Mouse (Mus musculus) embryonic facial prominence, embryonic 13.5 days (tissue): ENCODE data around the gene Kif1a. TPM values are rescaled to one million over a fixed set of nuclear protein-coding genes. Genes with fewer than 3 reads are reported as not detected.
"Not testable (repeated sequence)": the region's sequence is repeated elsewhere in the genome, so short reads cannot be mapped to it uniquely, and the experiment has no call there.

Source experiments
- ATAC-seq: fragments of 200-750 bp; cut with Nextera tagmentation; 2 replicates; pipeline ENCODE4 v1.8.0; 2017; ENCODE audit warnings: low read depth; ENCODE audit not compliant: insufficient number of reproducible peaks, insufficient read depth, low FRiP score, low TSS enrichment
- H3K27ac ChIP-seq: fragments of 300-500 bp; sonication (generic); 2 replicates; pipeline ENCODE4 v1.5.1; 2015; ENCODE audit warnings: moderate library complexity, mild to moderate bottlenecking, inconsistent platforms
- H3K27me3 ChIP-seq: fragments of 300-500 bp; sonication (generic); 2 replicates; pipeline ENCODE4 v1.6.1; 2015; ENCODE audit warnings: mild to moderate bottlenecking, inconsistent platforms
- H3K36me3 ChIP-seq: fragments of 300-500 bp; sonication (generic); 2 replicates; pipeline ENCODE4 v1.6.1; 2015; ENCODE audit warnings: mild to moderate bottlenecking, inconsistent platforms
- H3K4me1 ChIP-seq: fragments of 300-500 bp; sonication (generic); 2 replicates; pipeline ENCODE4 v1.6.1; 2015; ENCODE audit warnings: inconsistent platforms
- H3K4me2 ChIP-seq: fragments of 300-500 bp; sonication (generic); 2 replicates; pipeline ENCODE4 v1.6.1; 2015; ENCODE audit warnings: moderate library complexity, mild to moderate bottlenecking, inconsistent platforms
- H3K4me3 ChIP-seq: fragments of 300-500 bp; sonication (generic); 2 replicates; pipeline ENCODE4 v1.5.1; 2015; ENCODE audit warnings: mild to moderate bottlenecking, inconsistent platforms
- H3K9ac ChIP-seq: fragments of 300-500 bp; sonication (generic); 2 replicates; pipeline ENCODE4 v1.6.1; 2015; ENCODE audit warnings: mild to moderate bottlenecking, inconsistent platforms
- H3K9me3 ChIP-seq: fragments of 300-500 bp; sonication (generic); 2 replicates; pipeline ENCODE4 v1.6.1; 2016; ENCODE audit warnings: inconsistent platforms
- WGBS: fragments of 180-500 bp; shearing (Covaris S2); methylation state at CpG from one replicate; pipeline ENCODE4 v1.1.7; 2015; ENCODE audit warnings: mixed read lengths; 5-methylcytosine and 5-hydroxymethylcytosine counted together
- polyA plus RNA-seq: library from polyadenylated mRNA; unstranded; fragments of >200 nt; fragmentation: Nextera tagmentation; extraction: Ambion mirVana; gene quantifications from 2 replicates; pipeline ENCODE4 v1.2.1, GENCODE M21; 2015

Kif1a gene
- polyA plus RNA-seq, 1 experiment from 2014 or later, result 24.6 TPM

GRCm38 (mm10) chr1:92981056-92981845 is 120.5 kb downstream of the Kif1a start:
- Histone ChIP-seq H3K4me2 (no peak overlapping the region), H3K27me3 (peaks cover 11% of the 10 kb centered on the region), H3K4me1 (peaks cover 9% of the 10 kb centered on the region; the same call in 1 of the 2 replicates), H3K36me3 (no peaks in the 10 kb centered on the region), H3K27ac (no peak overlapping the region), H3K4me3 (no peak overlapping the region), H3K9me3 (no peaks in the 10 kb centered on the region), H3K9ac (no peak overlapping the region)
- ATAC-seq, result no peak
- 84% methylated on average over 7 of the region's 7 CpGs for WGBS

GRCm38 (mm10) chr1:92979073-92979602 is 122.6 kb downstream of the Kif1a start:
- peaks cover 11% of the 10 kb centered on the region for H3K27me3 ChIP-seq
- no peak overlapping the region for H3K4me3 ChIP-seq
- no peaks in the 10 kb centered on the region for H3K36me3 ChIP-seq
- H3K27ac ChIP-seq, result no peak overlapping the region
- ATAC-seq, result peak; percentile 44; the same call in 1 of the 2 replicates
- peaks cover 9% of the 10 kb centered on the region; the same call in 1 of the 2 replicates for H3K4me1 ChIP-seq
- H3K9ac ChIP-seq, result no peak overlapping the region
- H3K4me2 ChIP-seq, result 0 out of 2 replicates have a peak overlapping the region, but pooled peaks have one; percentile 11
- no peaks in the 10 kb centered on the region for H3K9me3 ChIP-seq
- WGBS, result 26% methylated on average over 11 of the region's 11 CpGs

DNA sequence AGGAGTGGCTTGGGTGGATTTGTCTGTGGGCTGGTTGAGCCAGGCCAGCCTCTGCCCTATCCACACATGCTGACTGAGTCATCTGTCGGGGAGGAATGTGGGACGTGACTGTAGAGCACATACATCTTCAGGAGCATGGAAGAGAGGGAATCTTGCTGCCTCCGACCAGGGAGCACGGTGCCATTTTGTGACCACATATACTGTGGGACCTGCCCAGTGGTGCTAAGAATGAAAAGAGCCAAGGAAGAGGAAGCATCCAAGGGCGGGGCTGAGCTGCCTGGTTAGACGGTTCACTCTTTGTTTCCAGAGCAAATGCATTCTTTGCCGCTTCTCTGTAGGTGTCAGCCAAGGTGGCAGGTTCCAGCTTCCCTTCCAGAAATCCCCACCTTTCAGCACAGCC is 123.1 kb downstream of the Kif1a start:
- no peaks in the 10 kb centered on the region for H3K9me3 ChIP-seq

GRCm38 (mm10) chr1:92976141-92976566 is 125.6 kb downstream of the Kif1a start:
- H3K4me1 ChIP-seq, result peaks cover 9% of the 10 kb centered on the region
- H3K9ac ChIP-seq, result no peak overlapping the region
- no peak overlapping the region for H3K4me3 ChIP-seq
- peaks cover 11% of the 10 kb centered on the region for H3K27me3 ChIP-seq
- no peak overlapping the region for H3K27ac ChIP-seq
- ATAC-seq, result no peak
- no peaks in the 10 kb centered on the region for H3K36me3 ChIP-seq
- WGBS, result 53% methylated on average over 6 of the region's 6 CpGs
- H3K9me3 ChIP-seq, result no peaks in the 10 kb centered on the region
- H3K4me2 ChIP-seq, result no peak overlapping the region

More for the DNA sequence above, 123.1 kb downstream of the Kif1a start:
- Histone ChIP-seq H3K4me3 (no peak overlapping the region), H3K4me1 (peaks cover 9% of the 10 kb centered on the region; the same call in 1 of the 2 replicates), H3K4me2 (0 out of 2 replicates have a peak overlapping the region, but pooled peaks have one; percentile 11), H3K9ac (no peak overlapping the region), H3K27me3 (peaks cover 11% of the 10 kb centered on the region), H3K36me3 (no peaks in the 10 kb centered on the region), H3K27ac (no peak overlapping the region)
- 44% methylated on average over 7 of the region's 7 CpGs for WGBS
- ATAC-seq, result no peak

- Histone ChIP-seq H3K27ac (no peak overlapping the region), H3K9me3 (no peaks in the 10 kb centered on the region), H3K9ac (no peak overlapping the region), H3K36me3 (no peaks in the 10 kb centered on the region), H3K4me3 (no peak overlapping the region), H3K4me1 (no peaks in the 10 kb centered on the region; the same call in 1 of the 2 replicates), H3K27me3 (peaks cover 2% of the 10 kb centered on the region; the same call in 1 of the 2 replicates), H3K4me2 (no peak overlapping the region)
- ATAC-seq, result no peak
- WGBS, result 71% methylated on average over 1 of the region's 1 CpGs
These were observed 128.9 kb downstream of the Kif1a start for GRCm38 (mm10) chr1:92972854-92973253.

GRCm38 (mm10) chr1:92971879-92972795 is 129.6 kb downstream of the Kif1a start:
- Histone ChIP-seq H3K36me3 (no peaks in the 10 kb centered on the region), H3K4me2 (no peak overlapping the region), H3K9me3 (no peaks in the 10 kb centered on the region), H3K27ac (no peak overlapping the region), H3K9ac (no peak overlapping the region), H3K4me3 (no peak overlapping the region), H3K4me1 (no peaks in the 10 kb centered on the region; the same call in 1 of the 2 replicates), H3K27me3 (no peaks in the 10 kb centered on the region)
- ATAC-seq, result no peak
- 87% methylated on average over 7 of the region's 7 CpGs for WGBS

DNA sequence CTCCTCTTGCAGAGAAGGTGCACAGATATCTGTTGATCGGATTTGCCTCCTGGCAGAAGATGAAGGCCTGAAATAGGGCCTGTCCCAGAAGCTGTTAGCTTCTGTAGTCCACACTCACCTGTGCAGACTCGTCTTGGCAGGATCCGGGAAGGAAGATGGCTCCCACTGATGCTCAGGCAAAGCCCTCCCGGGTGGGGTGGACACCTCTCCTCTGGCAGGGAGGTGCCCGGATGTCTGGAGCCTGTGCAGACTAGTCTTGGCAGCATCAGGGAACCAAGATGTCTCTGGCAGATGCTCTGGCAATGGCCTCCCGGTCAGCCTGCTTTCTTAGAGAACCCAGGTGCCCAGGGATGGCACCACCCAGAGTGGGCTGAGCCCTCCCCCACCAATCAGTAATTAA is 131.0 kb downstream of the Kif1a start:
- H3K36me3 ChIP-seq, H3K4me1 ChIP-seq, H3K9me3 ChIP-seq, H3K27ac ChIP-seq, H3K27me3 ChIP-seq, H3K4me3 ChIP-seq, ATAC-seq, H3K9ac ChIP-seq, H3K4me2 ChIP-seq: not testable (repeated sequence)
- WGBS, result 74% methylated on average over 6 of the region's 6 CpGs

Other genes with a start within 250 kb of the Kif1a start
- gene Ankmy1, start 199.0 kb downstream of the Kif1a start, polyA plus RNA-seq, result 0.38 and 0.40 TPM in 2 replicates
- gene Dusp28, start 195.0 kb downstream of the Kif1a start, polyA plus RNA-seq, result 9.4 and 10.5 TPM in 2 replicates
- 29.4 and 30.0 TPM in 2 replicates for gene Rnpepl1, start 191.2 kb downstream of the Kif1a start, polyA plus RNA-seq
- gene Capn10, start 167.6 kb downstream of the Kif1a start, polyA plus RNA-seq, result 34.1 and 36.2 TPM in 2 replicates
- gene Gpr35, start 151.1 kb downstream of the Kif1a start, polyA plus RNA-seq, result 0.34 and 0.73 TPM in 2 replicates
- gene Aqp12, start 95.6 kb downstream of the Kif1a start, polyA plus RNA-seq, result not detected in 2 replicates
- gene Agxt, start 33.3 kb upstream of the Kif1a start, polyA plus RNA-seq, result 0.25 TPM in 1 of 2 replicates, not detected in the other
- gene 2310007B03Rik, start 59.0 kb upstream of the Kif1a start, polyA plus RNA-seq, result 1.3 and 1.4 TPM in 2 replicates
- gene Crocc2, start 66.8 kb upstream of the Kif1a start, polyA plus RNA-seq, result 0.04 and 0.08 TPM in 2 replicates
- gene Sned1, start 133.9 kb upstream of the Kif1a start, polyA plus RNA-seq, result 13.8 and 23.0 TPM in 2 replicates
- 32.0 and 36.3 TPM in 2 replicates for gene Mterf4, start 204.0 kb upstream of the Kif1a start, polyA plus RNA-seq
- 57.9 and 64.2 TPM in 2 replicates for gene Ppp1r7, start 240.9 kb upstream of the Kif1a start, polyA plus RNA-seq
- 17.7 and 17.9 TPM in 2 replicates for gene Pask, start 241.5 kb upstream of the Kif1a start, polyA plus RNA-seq